In genomic region chr16:43098153-43098552, GRCm38 (mm10) we compare ENCODE assay signal across 13 mouse cellular contexts.
A peak's percentile ranks its signal among the peaks of the same experiment; 100 is the strongest.
DNase-seq lines count a peak whose midpoint lies in the region; ATAC-seq and TF ChIP-seq lines count a peak whose summit lies in the region.
"Had no signal": no experiment of that assay in that cellular context is flagged by ENCODE, and none has a peak within 500 bp of the region (broad histone marks: within the 10 kb centered on the region; RNA-seq: fewer than 3 reads in every experiment).

No protein-coding gene starts in this region.

- H3K4me1 ChIP-seq in forebrain, embryonic 13.5 days, result peaks cover 26% of the 10 kb centered on the region
- no peaks in the 10 kb centered on the region for H3K4me1 ChIP-seq in forebrain, postnatal 0 days (ENCODE audit: insufficient read depth)
- H3K4me1 ChIP-seq in forebrain, embryonic 15.5 days, result peaks cover 39% of the 10 kb centered on the region
- H3K4me1 ChIP-seq: embryonic facial prominence, embryonic 10.5 days; embryonic facial prominence, embryonic 12.5 days had no signal

- H3K27ac ChIP-seq in forebrain, embryonic 13.5 days, result no peak overlapping the region
- H3K27ac ChIP-seq in forebrain, postnatal 0 days (ENCODE audit: low read depth, low read length), result no peak overlapping the region
- H3K27ac ChIP-seq in layer of hippocampus, adult 2 months, result peak overlapping the region; percentile 60
- no peak overlapping the region; the same call in 1 of the 2 replicates for H3K27ac ChIP-seq in forebrain, embryonic 15.5 days (replicated peaks)
- H3K27ac ChIP-seq: embryonic facial prominence, embryonic 10.5 days; embryonic facial prominence, embryonic 12.5 days had no signal

- H3K9ac ChIP-seq in forebrain, embryonic 13.5 days, result no peak overlapping the region
- H3K9ac ChIP-seq in forebrain, postnatal 0 days, result no peak overlapping the region
- no peak overlapping the region for H3K9ac ChIP-seq in forebrain, embryonic 15.5 days (replicated peaks)
- H3K9ac ChIP-seq: embryonic facial prominence, embryonic 12.5 days had no signal

- no peak overlapping the region for H3K4me3 ChIP-seq in forebrain, embryonic 13.5 days
- no peak overlapping the region for H3K4me3 ChIP-seq in forebrain, postnatal 0 days (ENCODE audit: low read depth, low read length)
- no peak overlapping the region for H3K4me3 ChIP-seq in layer of hippocampus, adult 2 months
- H3K4me3 ChIP-seq in forebrain, embryonic 15.5 days, result no peak overlapping the region
- H3K4me3 ChIP-seq: embryonic facial prominence, embryonic 10.5 days; embryonic facial prominence, embryonic 12.5 days had no signal

- DNase-seq in forebrain, postnatal 0 days, result no peak
- DNase-seq in layer of hippocampus, adult 2 months (ENCODE audit: low spot score in 2 of 2), result no peak
- DNase-seq in layer of hippocampus, postnatal 14 days (ENCODE audit: low spot score in 2 of 2), result no peak
- peak; percentile 67 for DNase-seq in brain, embryonic 14.5 days (ENCODE audit: low read depth)
- no peak for DNase-seq in right cerebral cortex, postnatal 14 days
- DNase-seq in spleen, adult 18-20 months, result no peak
- DNase-seq: adrenal gland, adult 2 months; adrenal gland, postnatal 10 days; adrenal gland, postnatal 25 days had no signal

- no peak overlapping the region for H3K4me2 ChIP-seq in forebrain, embryonic 13.5 days
- no peak overlapping the region for H3K4me2 ChIP-seq in forebrain, postnatal 0 days (ENCODE audit: low read depth)
- H3K4me2 ChIP-seq in forebrain, embryonic 15.5 days (replicated peaks), result no peak overlapping the region
- H3K4me2 ChIP-seq: embryonic facial prominence, embryonic 12.5 days had no signal

- H3K27me3 ChIP-seq in forebrain, embryonic 13.5 days, result no peaks in the 10 kb centered on the region
- no peaks in the 10 kb centered on the region for H3K27me3 ChIP-seq in forebrain, postnatal 0 days (ENCODE audit: insufficient read depth, low read length)
- H3K27me3 ChIP-seq in forebrain, embryonic 15.5 days, result no peaks in the 10 kb centered on the region
- H3K27me3 ChIP-seq: embryonic facial prominence, embryonic 12.5 days had no signal

- TF ChIP-seq CTCF in forebrain, postnatal 0 days (IDR thresholded peaks at IDR 0.05; ENCODE audit: low read depth), result no peak
- TF ChIP-seq CTCF in layer of hippocampus, adult 2 months (conservative IDR thresholded peaks at IDR 0.05), result no peak
- no peak for TF ChIP-seq CTCF in brain, embryonic 14.5 days (IDR thresholded peaks at IDR 0.05; ENCODE audit: borderline replicate concordance, extremely low read depth, insufficient read depth, insufficient read length)

- no peaks in the 10 kb centered on the region for H3K36me3 ChIP-seq in forebrain, embryonic 13.5 days (ENCODE audit: poor library complexity, severe bottlenecking)
- H3K36me3 ChIP-seq in forebrain, postnatal 0 days (ENCODE audit: insufficient read depth), result no peaks in the 10 kb centered on the region
- no peaks in the 10 kb centered on the region for H3K36me3 ChIP-seq in forebrain, embryonic 15.5 days
- H3K36me3 ChIP-seq: embryonic facial prominence, embryonic 10.5 days; embryonic facial prominence, embryonic 12.5 days had no signal

- ATAC-seq in forebrain, embryonic 13.5 days, result peak; percentile 68; the same call in 1 of the 2 replicates
- no peak for ATAC-seq in forebrain, postnatal 0 days
- 0 out of 2 replicates have a peak, but pooled peaks have one; percentile 53 for ATAC-seq in forebrain, embryonic 15.5 days (replicated peaks)

- H3K9me3 ChIP-seq in forebrain, embryonic 13.5 days (replicated peaks), result no peaks in the 10 kb centered on the region
- no peaks in the 10 kb centered on the region for H3K9me3 ChIP-seq in forebrain, postnatal 0 days (ENCODE audit: low read length)
- H3K9me3 ChIP-seq in forebrain, embryonic 15.5 days, result no peaks in the 10 kb centered on the region
- H3K9me3 ChIP-seq: embryonic facial prominence, embryonic 10.5 days; embryonic facial prominence, embryonic 12.5 days had no signal

- 47% methylated on average over 4 of the region's 4 CpGs for WGBS in forebrain, embryonic 13.5 days
- WGBS in forebrain, postnatal 0 days, result 38% methylated on average over 4 of the region's 4 CpGs
- 36% methylated on average over 4 of the region's 4 CpGs for WGBS in forebrain, embryonic 15.5 days

- TF ChIP-seq POLR2A in brain, embryonic 14.5 days (IDR thresholded peaks at IDR 0.05; ENCODE audit: borderline replicate concordance, extremely low read depth, insufficient read depth, insufficient read length, poor library complexity, severe bottlenecking), result no peak
